Mouse (Mus musculus): ENCODE data around the gene Usf3. TPM values are rescaled to one million over a fixed set of nuclear protein-coding genes. Genes with fewer than 3 reads are reported as not detected.

The Usf3 gene
- polyA plus RNA-seq, 1 experiment from 2014 or later, result 3.7 TPM

DNA sequence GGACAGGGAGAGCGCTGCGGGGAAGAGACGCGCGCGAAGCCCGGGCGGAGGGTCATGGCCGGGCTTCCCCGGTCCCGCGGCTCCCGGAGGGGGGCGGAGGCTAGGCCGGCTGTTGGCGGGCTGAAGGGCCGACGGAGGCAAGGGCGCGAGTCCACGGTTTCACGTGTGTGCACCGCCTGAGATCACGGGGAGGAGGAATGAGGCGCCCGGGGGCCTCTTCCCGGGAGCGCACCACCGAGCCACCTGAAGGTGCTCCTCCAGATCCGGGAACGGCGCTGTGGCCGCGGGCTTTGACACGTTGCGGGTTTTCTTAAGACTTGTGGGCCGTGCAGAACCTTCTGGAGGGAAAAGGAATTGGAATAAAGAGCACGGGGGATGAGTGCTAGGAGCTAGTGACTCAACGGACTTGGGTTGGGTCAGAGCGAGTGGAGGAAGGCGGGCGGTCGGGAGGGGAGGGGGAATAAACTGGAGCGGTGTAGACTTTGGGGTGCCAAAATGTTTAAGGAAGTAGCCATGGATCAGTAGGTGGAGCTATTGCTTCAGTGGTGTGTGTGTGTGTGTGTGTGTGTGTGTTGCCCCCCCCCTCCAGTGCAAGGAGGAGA, 32.8 kb upstream of the Usf3 start:
- no peaks in the 10 kb centered on the region for H3K27me3 ChIP-seq
- H3K4me2 ChIP-seq (replicated peaks), result peak overlapping the region; percentile 86
- no peaks in the 10 kb centered on the region for H3K9me3 ChIP-seq
- H3K4me1 ChIP-seq, result peaks cover 29% of the 10 kb centered on the region
- no peaks in the 10 kb centered on the region for H3K36me3 ChIP-seq
- H3K4me3 ChIP-seq, result peak overlapping the region; percentile 85
- H3K9ac ChIP-seq (replicated peaks), result peak overlapping the region; percentile 79
- H3K27ac ChIP-seq (replicated peaks), result peak overlapping the region; percentile 99
- ATAC-seq (replicated peaks), result peak; percentile 24
- under 1% methylated on average over 43 of the region's 44 CpGs for WGBS

DNA sequence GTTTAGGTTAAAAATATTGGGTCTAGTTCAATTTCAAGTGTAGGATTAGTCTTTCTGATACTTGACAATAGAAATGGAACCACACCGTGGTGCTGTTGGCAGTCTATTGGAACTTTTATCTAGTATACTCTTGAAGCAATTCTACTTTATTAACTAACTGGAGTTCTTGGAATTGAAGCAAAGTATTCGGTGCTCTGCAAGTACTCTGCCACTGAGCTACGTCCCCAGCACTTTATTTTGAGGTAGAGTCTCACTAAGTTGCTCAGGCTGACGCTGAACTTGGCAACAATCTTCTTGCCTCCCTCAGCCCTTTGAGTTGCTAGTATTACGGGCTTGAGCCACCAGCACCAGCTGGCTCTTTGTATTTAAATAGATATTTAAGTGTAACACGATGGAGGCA, 31.6 kb upstream of the Usf3 start:
- ATAC-seq (replicated peaks), result no peak
- H3K27ac ChIP-seq (replicated peaks), result no peak overlapping the region
- H3K4me2 ChIP-seq (replicated peaks), result peak overlapping the region; percentile 86; the same call in 1 of the 2 replicates
- no peaks in the 10 kb centered on the region for H3K27me3 ChIP-seq
- H3K9me3 ChIP-seq, result no peaks in the 10 kb centered on the region
- peak overlapping the region; percentile 4; the same call in 1 of the 2 replicates for H3K4me3 ChIP-seq
- WGBS, result 29% methylated on average over 6 of the region's 6 CpGs
- H3K36me3 ChIP-seq, result no peaks in the 10 kb centered on the region
- peaks cover 29% of the 10 kb centered on the region for H3K4me1 ChIP-seq
- no peak overlapping the region for H3K9ac ChIP-seq (replicated peaks)

DNA sequence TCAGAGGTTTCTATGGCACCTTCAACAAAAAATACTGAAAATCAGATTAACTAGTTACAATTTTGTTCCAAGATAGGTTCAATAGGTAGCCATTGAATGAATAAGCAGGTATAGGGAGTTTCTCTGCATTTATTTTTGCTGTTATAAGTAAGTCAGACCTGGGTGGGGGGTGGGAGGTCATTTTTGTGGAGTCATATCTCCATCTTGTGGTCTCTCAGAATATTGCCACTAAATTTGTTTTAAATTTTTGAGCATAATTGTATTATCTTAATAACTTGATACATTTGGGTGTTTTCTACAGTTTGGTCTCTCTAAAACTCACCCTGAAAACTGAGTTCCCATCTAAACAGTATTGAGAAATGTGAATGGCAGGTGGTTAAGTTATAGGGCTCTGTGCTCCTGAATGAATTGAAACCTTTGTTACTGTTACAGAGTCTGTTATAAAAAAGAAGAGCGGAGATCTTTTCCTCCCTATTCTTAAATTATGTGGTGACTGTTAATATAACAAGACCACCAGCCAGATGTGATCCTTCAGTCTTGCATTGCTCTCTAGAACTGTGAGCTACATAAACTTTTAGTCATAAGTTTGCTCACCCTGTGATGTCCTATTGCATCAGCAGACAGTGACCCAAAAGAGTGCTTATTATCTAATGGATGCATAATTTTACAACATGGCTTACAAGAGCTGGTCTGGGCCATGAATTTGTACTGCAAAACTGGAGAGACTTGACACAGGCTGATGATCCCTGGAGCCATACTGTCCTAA, 23.9 kb upstream of the Usf3 start:
- Histone ChIP-seq H3K9me3 (no peaks in the 10 kb centered on the region), H3K9ac (replicated peaks) (no peak overlapping the region), H3K4me2 (replicated peaks) (no peak overlapping the region), H3K4me1 (no peaks in the 10 kb centered on the region), H3K4me3 (no peak overlapping the region), H3K27me3 (no peaks in the 10 kb centered on the region), H3K36me3 (no peaks in the 10 kb centered on the region), H3K27ac (replicated peaks) (no peak overlapping the region)
- ATAC-seq (replicated peaks), result no peak
- 85% methylated on average over 1 of the region's 1 CpGs for WGBS

DNA sequence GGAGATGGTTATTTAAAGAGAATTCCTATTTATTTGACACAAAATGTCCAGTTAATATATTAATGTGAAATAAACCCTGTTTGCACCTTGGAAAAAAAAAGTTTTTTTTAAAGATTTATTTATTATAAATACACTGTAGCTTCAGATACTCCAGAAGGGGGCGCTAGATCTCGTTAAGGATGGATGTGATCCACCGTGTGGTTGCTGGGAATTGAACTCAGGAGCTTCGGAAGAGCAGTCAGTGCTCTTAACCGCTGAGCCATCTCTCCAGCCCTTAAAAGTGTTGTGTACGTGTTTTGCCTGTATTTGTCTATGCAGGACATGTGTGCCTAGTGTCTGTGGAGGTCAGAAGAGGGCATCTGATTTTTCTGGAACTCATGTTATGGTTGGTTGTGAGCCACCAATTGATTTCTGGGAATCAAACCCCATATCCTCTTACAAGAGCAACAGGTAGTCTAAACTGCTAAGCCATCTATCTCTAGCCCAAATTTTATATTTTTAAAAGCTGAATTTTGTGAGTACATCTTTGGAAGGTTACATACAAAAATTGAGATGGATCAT, 18.5 kb upstream of the Usf3 start:
- Histone ChIP-seq H3K4me1 (no peaks in the 10 kb centered on the region), H3K4me2 (replicated peaks) (no peak overlapping the region), H3K4me3 (no peak overlapping the region), H3K9ac (replicated peaks) (no peak overlapping the region), H3K27me3 (no peaks in the 10 kb centered on the region), H3K36me3 (peaks cover 4% of the 10 kb centered on the region; the same call in 1 of the 2 replicates), H3K27ac (replicated peaks) (no peak overlapping the region), H3K9me3 (no peaks in the 10 kb centered on the region)
- no peak for ATAC-seq (replicated peaks)
- WGBS, result 68% methylated on average over 6 of the region's 6 CpGs

DNA sequence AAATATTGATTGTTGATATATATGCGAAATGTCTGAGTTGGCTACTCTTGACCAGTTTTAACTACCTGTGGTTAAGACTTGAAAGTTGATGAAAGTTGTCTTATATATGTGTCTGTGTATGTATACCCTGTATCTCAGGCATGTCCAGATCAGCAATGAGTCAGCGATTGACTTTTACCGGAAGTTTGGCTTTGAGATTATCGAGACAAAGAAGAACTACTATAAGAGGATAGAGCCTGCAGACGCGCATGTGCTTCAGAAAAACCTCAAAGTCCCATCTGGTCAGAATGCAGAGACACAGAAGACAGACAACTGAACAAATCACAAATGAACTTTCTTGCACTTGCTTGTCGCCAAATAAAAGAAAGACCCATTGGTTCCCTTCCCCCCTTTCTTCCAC, 13.7 kb upstream of the Usf3 start:
- Histone ChIP-seq H3K9me3 (no peaks in the 10 kb centered on the region), H3K36me3 (peaks cover 15% of the 10 kb centered on the region), H3K4me1 (no peaks in the 10 kb centered on the region), H3K9ac (replicated peaks) (no peak overlapping the region), H3K27ac (replicated peaks) (no peak overlapping the region), H3K4me3 (no peak overlapping the region), H3K4me2 (replicated peaks) (no peak overlapping the region), H3K27me3 (no peaks in the 10 kb centered on the region)
- 92% methylated on average over 7 of the region's 7 CpGs for WGBS
- no peak for ATAC-seq (replicated peaks)

DNA sequence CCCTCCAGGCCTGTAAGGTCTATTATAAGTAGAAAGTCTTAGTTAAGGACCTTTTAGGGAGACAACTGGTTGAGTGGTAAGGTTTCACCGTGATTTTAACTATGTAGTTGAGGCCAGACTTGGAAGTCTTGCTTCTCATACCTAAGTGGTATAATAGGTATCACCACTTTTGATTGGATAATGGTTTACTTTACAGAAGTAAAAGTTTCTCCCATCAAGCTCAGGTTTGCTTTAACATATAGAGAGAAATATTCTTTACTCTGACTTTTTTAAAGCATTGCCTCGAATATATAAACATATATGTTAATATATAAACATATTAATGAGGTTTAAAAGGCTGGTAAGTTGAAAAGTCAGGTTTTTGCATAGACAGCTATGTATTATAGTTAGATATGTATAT, 9.2 kb upstream of the Usf3 start:
- Histone ChIP-seq H3K27ac (replicated peaks) (no peak overlapping the region), H3K4me2 (replicated peaks) (no peak overlapping the region), H3K9ac (replicated peaks) (no peak overlapping the region), H3K27me3 (no peaks in the 10 kb centered on the region), H3K4me1 (no peaks in the 10 kb centered on the region), H3K36me3 (peaks cover 15% of the 10 kb centered on the region), H3K4me3 (no peak overlapping the region), H3K9me3 (no peaks in the 10 kb centered on the region)
- ATAC-seq (replicated peaks), result no peak
- 90% methylated on average over 2 of the region's 2 CpGs for WGBS

DNA sequence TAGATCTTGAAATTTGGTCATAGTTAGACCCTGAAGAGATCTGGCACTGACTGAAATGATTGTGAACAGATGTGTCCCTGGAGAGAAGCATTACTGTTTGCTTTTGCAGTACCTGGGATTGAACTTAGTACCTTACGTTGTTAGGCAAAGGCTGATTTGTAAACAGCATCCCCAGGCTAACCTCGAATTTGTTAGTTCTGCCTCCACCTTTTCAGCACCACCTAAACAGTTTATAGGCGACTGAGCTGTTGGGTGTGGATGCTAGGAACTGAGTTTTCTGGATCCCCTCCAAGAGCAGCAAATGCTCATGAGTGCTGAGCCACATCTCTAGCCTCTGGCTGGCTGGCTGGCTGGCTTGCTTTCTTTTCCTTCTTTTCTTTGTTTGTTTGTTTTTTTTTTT, 7.9 kb upstream of the Usf3 start:
- H3K36me3 ChIP-seq, result peaks cover 7% of the 10 kb centered on the region; the same call in 1 of the 2 replicates
- H3K27me3 ChIP-seq, result no peaks in the 10 kb centered on the region
- 60% methylated on average over 3 of the region's 3 CpGs for WGBS
- no peak for ATAC-seq (replicated peaks)
- no peak overlapping the region for H3K27ac ChIP-seq (replicated peaks)
- no peak overlapping the region for H3K4me3 ChIP-seq
- H3K4me1 ChIP-seq, result no peaks in the 10 kb centered on the region
- H3K4me2 ChIP-seq (replicated peaks), result no peak overlapping the region
- H3K9me3 ChIP-seq, result no peaks in the 10 kb centered on the region
- no peak overlapping the region for H3K9ac ChIP-seq (replicated peaks)

DNA sequence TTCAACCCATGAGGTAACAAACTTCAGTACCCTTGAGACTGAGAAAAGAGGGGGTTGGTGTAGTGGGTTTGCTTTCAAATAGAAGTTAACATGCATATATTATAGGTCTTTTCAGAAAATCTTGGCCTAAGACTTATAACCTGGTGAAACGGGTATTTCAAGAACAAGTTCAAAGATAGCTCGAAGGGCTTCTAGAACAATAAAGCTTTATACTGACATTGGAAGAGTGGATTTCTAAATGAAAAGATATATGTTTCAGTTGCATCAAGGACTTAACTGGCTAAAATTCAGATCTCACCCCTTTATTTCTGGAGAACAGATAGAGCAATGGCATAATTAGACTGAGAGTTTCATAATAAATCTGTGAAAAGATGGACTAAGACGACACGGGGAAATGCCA, 4.1 kb upstream of the Usf3 start:
- no peak overlapping the region for H3K27ac ChIP-seq (replicated peaks)
- peaks cover 7% of the 10 kb centered on the region for H3K4me1 ChIP-seq
- WGBS, result 85% methylated on average over 4 of the region's 4 CpGs
- H3K36me3 ChIP-seq, result no peaks in the 10 kb centered on the region
- no peak for ATAC-seq (replicated peaks)
- H3K9me3 ChIP-seq, result no peaks in the 10 kb centered on the region
- no peak overlapping the region for H3K4me3 ChIP-seq
- H3K9ac ChIP-seq (replicated peaks), result no peak overlapping the region
- H3K4me2 ChIP-seq (replicated peaks), result no peak overlapping the region
- H3K27me3 ChIP-seq, result no peaks in the 10 kb centered on the region

DNA sequence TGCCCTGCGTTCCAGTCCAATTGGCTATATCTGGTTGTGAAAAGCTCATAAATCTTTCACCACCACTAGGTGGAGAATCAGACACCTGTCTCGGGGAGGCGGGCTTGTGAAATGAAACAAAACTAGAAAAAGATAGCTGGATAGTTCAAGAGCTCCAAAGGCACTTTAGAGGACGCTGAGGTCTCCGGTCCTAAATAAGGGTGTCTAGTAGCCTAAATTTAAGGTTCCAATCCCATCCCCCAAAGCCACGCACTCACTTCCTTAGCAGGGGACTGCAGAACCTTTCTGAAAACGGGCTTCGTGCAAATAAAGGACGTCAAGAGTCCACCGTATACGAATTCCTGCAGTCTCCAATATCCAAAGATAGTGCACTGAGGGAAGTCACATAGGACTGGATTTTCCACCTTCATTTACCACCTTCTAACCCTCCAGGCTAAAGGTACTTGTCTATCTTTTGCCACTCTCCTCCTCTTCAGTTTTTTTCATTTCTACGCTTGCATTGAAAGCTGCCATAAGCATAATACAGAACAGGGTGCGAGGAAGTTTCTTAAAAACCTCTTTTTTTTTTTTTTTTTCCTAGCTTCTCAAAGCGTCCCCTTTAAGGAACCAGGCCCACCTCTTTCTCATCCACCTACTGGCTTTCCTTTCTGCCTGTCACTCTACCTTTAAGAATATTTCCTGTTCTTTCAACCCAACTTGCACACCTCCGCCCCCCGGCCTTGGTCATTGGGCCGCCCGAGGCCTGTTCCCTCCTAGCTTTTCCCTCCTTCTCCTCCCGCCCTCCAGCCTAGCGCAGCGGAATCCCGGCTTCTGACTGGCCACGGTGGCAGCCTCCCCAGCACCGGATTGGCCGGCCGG, 520 bp upstream of the Usf3 start:
- peak overlapping the region; percentile 83 for H3K27ac ChIP-seq (replicated peaks)
- no peaks in the 10 kb centered on the region for H3K36me3 ChIP-seq
- WGBS, result 0% methylated on average over 26 of the region's 26 CpGs
- peak; percentile 100 for ATAC-seq (replicated peaks)
- peak overlapping the region; percentile 76 for H3K4me2 ChIP-seq (replicated peaks)
- peak overlapping the region; percentile 74 for H3K4me3 ChIP-seq
- peak overlapping the region; percentile 52 for H3K9ac ChIP-seq (replicated peaks)
- H3K4me1 ChIP-seq, result peaks cover 19% of the 10 kb centered on the region
- no peaks in the 10 kb centered on the region for H3K27me3 ChIP-seq
- no peaks in the 10 kb centered on the region for H3K9me3 ChIP-seq

DNA sequence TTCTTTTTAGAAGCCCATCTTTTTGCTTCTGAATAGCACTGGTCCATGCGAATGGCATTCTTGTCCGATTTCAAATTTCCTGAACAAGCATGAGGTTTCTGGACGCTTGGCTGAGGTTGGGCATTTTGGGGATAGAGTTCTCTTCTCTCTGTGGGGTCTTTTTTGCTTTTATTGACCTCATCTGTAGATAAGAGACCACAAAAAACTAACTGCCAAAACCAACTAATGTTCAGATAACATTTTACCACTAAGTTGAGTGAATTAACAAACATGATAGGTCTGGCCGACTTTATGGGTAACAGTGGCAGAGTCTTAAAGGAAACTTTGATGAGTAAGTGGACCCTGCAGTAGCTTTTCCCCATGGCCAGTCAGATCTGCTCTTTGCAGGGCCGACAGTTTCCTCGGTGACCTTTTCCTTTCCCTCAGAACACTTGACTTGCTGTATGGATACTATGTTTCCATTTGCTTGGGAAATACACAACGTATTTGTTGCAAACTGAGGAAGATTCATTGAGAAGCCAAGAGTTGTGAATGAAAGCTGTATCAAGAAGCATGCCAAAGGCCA, 1.0 kb downstream of the Usf3 start:
- Histone ChIP-seq H3K4me2 (replicated peaks) (peak overlapping the region; percentile 53), H3K9ac (replicated peaks) (peak overlapping the region; percentile 82), H3K4me1 (peaks cover 19% of the 10 kb centered on the region), H3K4me3 (peak overlapping the region; percentile 74), H3K9me3 (no peaks in the 10 kb centered on the region), H3K36me3 (no peaks in the 10 kb centered on the region), H3K27ac (replicated peaks) (no peak overlapping the region), H3K27me3 (no peaks in the 10 kb centered on the region)
- 26% methylated on average over 7 of the region's 7 CpGs for WGBS
- ATAC-seq (replicated peaks), result no peak

DNA sequence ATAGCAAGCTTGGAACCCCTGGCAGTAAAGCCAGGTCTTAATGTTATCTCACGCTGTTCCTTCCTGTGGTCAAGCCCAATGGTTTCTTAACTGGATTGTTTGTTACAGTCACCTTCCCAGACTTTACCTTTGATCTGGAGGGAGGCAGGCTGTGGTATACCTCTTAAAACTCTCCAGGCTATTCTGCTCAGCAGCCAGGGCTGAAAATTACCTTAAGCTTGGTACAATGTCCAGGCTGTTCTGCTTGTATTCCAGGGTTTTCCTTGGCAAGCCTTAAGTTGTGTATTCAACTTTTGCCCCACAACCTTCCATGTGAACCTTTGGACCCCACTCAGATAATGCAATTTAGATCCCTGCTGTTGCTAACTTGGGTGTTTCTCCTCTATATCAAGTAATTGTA, 2.0 kb downstream of the Usf3 start:
- ATAC-seq (replicated peaks), result no peak
- Histone ChIP-seq H3K9ac (replicated peaks) (no peak overlapping the region), H3K27ac (replicated peaks) (no peak overlapping the region), H3K4me3 (no peak overlapping the region), H3K4me2 (replicated peaks) (no peak overlapping the region; the same call in 1 of the 2 replicates), H3K36me3 (no peaks in the 10 kb centered on the region), H3K9me3 (no peaks in the 10 kb centered on the region), H3K4me1 (peaks cover 19% of the 10 kb centered on the region), H3K27me3 (no peaks in the 10 kb centered on the region)
- 83% methylated on average over 1 of the region's 1 CpGs for WGBS

Measured in forebrain, embryonic 15.5 days (tissue).